Mouse (Mus musculus) liver, postnatal 0 days (tissue): ENCODE results near the gene Arfgef2.

Source experiments
- CTCF ChIP-seq: sonication (generic); IDR thresholded peaks from 2 replicates; pipeline ENCODE4 v1.5.1; 2016; ENCODE audit warnings: antibody characterized with exemption, low read depth
- EP300 ChIP-seq: IDR thresholded peaks from 2 replicates; pipeline ENCODE4 v1.6.1; 2016; ENCODE audit warnings: antibody characterized with exemption, low read depth, mild to moderate bottlenecking

DNA sequence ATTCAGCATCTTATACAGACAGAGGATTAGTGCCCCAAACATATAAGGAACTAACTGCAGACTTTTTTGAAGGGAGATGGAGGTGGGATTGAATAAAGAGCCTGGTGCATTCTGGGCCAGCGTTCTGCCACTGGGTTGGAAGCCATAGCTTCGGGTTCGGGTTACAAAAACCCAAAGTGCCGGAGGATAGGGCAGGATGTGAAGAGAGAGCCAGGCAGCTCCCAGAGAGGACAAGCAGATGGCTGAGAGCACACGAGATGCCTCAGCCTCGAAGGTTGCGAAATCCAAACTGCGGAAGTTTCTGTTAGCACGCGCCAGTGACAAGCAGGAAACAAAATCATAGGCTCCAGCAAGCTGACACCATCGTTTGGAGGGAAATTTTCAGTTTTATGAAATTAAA, 34.0 kb upstream of the Arfgef2 start:
- TF ChIP-seq CTCF (no peak), EP300 (no peak)
